Mouse (Mus musculus): ENCODE measurements around the gene Appl1. TPM values are rescaled to one million over a fixed set of nuclear protein-coding genes. Genes with fewer than 3 reads are reported as not detected.
A peak's percentile ranks its signal among the peaks of the same experiment; 100 is the strongest.

Gene Appl1
- polyA plus RNA-seq (2014; fragmentation: Nextera tagmentation; extraction: Ambion mirVana), result 42.5 and 45.9 TPM in 2 replicates

GRCm38 (mm10) chr14:26971106-26971789 is at the start of gene Appl1:
Gene Appl1, minus strand, starts transcription at chr14:26971232.
- no peak for ATAC-seq (replicated peaks; ENCODE audit: insufficient number of reproducible peaks, low FRiP score, low TSS enrichment, low read depth)
- H3K27me3 ChIP-seq (ENCODE audit: control insufficient read depth, insufficient read depth, low read length), result no peaks in the 10 kb centered on the region
- H3K36me3 ChIP-seq (replicated peaks; ENCODE audit: control insufficient read depth, insufficient read depth, low read depth, low read length), result no peaks in the 10 kb centered on the region
- 52% methylated on average over 10 of the region's 10 CpGs for WGBS
- peak within 1 kb of the TSS; percentile 57 for H3K4me2 ChIP-seq (ENCODE audit: low read depth, low read length)
- peak within 1 kb of the TSS; percentile 93 for H3K4me3 ChIP-seq (ENCODE audit: low read depth, low read length)
- DNase-seq (ENCODE audit: low spot score), result peak; percentile 23
- H3K9me3 ChIP-seq (replicated peaks; ENCODE audit: control insufficient read depth, low read length), result no peaks in the 10 kb centered on the region
- peak within 1 kb of the TSS; percentile 79 for H3K27ac ChIP-seq (replicated peaks; ENCODE audit: low read depth, low read length)
- H3K9ac ChIP-seq (replicated peaks; ENCODE audit: low read length), result peak within 1 kb of the TSS; percentile 92
- H3K4me1 ChIP-seq (ENCODE audit: control insufficient read depth, insufficient read depth, low read length), result no peaks in the 10 kb centered on the region

GRCm38 (mm10) chr14:27019850-27020249 is 48.8 kb upstream of the Appl1 start:
- H3K9ac ChIP-seq (replicated peaks; ENCODE audit: low read length), result no peak overlapping the region
- H3K36me3 ChIP-seq (replicated peaks; ENCODE audit: control insufficient read depth, insufficient read depth, low read depth, low read length), result no peaks in the 10 kb centered on the region
- DNase-seq (ENCODE audit: low spot score), result no peak
- no peaks in the 10 kb centered on the region for H3K9me3 ChIP-seq (replicated peaks; ENCODE audit: control insufficient read depth, low read length)
- no peak overlapping the region for H3K4me2 ChIP-seq (ENCODE audit: low read depth, low read length)
- no peak overlapping the region for H3K4me3 ChIP-seq (ENCODE audit: low read depth, low read length)
- H3K27ac ChIP-seq (replicated peaks; ENCODE audit: low read depth, low read length), result no peak overlapping the region
- 92% methylated on average over 14 of the region's 14 CpGs for WGBS
- H3K27me3 ChIP-seq (ENCODE audit: control insufficient read depth, insufficient read depth, low read length), result no peaks in the 10 kb centered on the region
- ATAC-seq (replicated peaks; ENCODE audit: insufficient number of reproducible peaks, low FRiP score, low TSS enrichment, low read depth), result no peak
- H3K4me1 ChIP-seq (ENCODE audit: control insufficient read depth, insufficient read depth, low read length), result no peaks in the 10 kb centered on the region

GRCm38 (mm10) chr14:27017936-27018335 is 46.9 kb upstream of the Appl1 start:
- H3K27me3 ChIP-seq (ENCODE audit: control insufficient read depth, insufficient read depth, low read length), result no peaks in the 10 kb centered on the region
- 90% methylated on average over 2 of the region's 2 CpGs for WGBS
- no peak overlapping the region for H3K9ac ChIP-seq (replicated peaks; ENCODE audit: low read length)
- H3K9me3 ChIP-seq (replicated peaks; ENCODE audit: control insufficient read depth, low read length), result no peaks in the 10 kb centered on the region
- no peaks in the 10 kb centered on the region for H3K36me3 ChIP-seq (replicated peaks; ENCODE audit: control insufficient read depth, insufficient read depth, low read depth, low read length)
- no peak overlapping the region for H3K27ac ChIP-seq (replicated peaks; ENCODE audit: low read depth, low read length)
- ATAC-seq (replicated peaks; ENCODE audit: insufficient number of reproducible peaks, low FRiP score, low TSS enrichment, low read depth) (no peak), DNase-seq (ENCODE audit: low spot score) (no peak)
- no peaks in the 10 kb centered on the region for H3K4me1 ChIP-seq (ENCODE audit: control insufficient read depth, insufficient read depth, low read length)
- H3K4me2 ChIP-seq (ENCODE audit: low read depth, low read length), result no peak overlapping the region
- no peak overlapping the region for H3K4me3 ChIP-seq (ENCODE audit: low read depth, low read length)

- no peak overlapping the region for H3K9ac ChIP-seq (replicated peaks; ENCODE audit: low read length)
- H3K27ac ChIP-seq (replicated peaks; ENCODE audit: low read depth, low read length), result no peak overlapping the region
- DNase-seq (ENCODE audit: low spot score), result no peak
- H3K4me1 ChIP-seq (ENCODE audit: control insufficient read depth, insufficient read depth, low read length), result no peaks in the 10 kb centered on the region
- WGBS, result 56% methylated on average over 4 of the region's 4 CpGs
- H3K4me3 ChIP-seq (ENCODE audit: low read depth, low read length), result no peak overlapping the region
- no peaks in the 10 kb centered on the region for H3K36me3 ChIP-seq (replicated peaks; ENCODE audit: control insufficient read depth, insufficient read depth, low read depth, low read length)
- H3K27me3 ChIP-seq (ENCODE audit: control insufficient read depth, insufficient read depth, low read length), result no peaks in the 10 kb centered on the region
- no peak for ATAC-seq (replicated peaks; ENCODE audit: insufficient number of reproducible peaks, low FRiP score, low TSS enrichment, low read depth)
- no peak overlapping the region for H3K4me2 ChIP-seq (ENCODE audit: low read depth, low read length)
- no peaks in the 10 kb centered on the region for H3K9me3 ChIP-seq (replicated peaks; ENCODE audit: control insufficient read depth, low read length)
Measured at GRCm38 (mm10) chr14:27013658-27014057, 42.6 kb upstream of the Appl1 start.

DNA sequence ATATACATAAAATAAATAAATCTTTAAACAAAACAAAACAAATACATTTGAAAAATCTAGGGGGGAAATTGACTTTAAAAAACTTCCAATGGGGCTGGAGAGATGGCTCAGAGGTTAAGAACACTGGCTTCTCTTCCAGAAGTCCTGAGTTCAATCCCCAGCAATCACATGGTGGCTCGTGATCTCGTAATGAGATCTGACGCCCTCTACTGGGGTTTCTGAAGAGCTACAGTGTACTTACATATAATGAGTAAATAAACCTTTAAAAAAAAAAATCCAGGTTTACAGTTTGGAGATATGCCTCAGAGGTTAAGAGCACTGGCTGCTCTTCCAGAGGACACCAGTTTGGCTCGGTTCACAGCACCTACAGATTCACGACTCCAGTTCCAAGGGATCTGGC is 40.5 kb upstream of the Appl1 start:
- Histone ChIP-seq H3K9me3 (replicated peaks; ENCODE audit: control insufficient read depth, low read length) (no peaks in the 10 kb centered on the region), H3K4me2 (ENCODE audit: low read depth, low read length) (no peak overlapping the region), H3K4me1 (ENCODE audit: control insufficient read depth, insufficient read depth, low read length) (no peaks in the 10 kb centered on the region), H3K4me3 (ENCODE audit: low read depth, low read length) (no peak overlapping the region), H3K27ac (replicated peaks; ENCODE audit: low read depth, low read length) (no peak overlapping the region), H3K36me3 (replicated peaks; ENCODE audit: control insufficient read depth, insufficient read depth, low read depth, low read length) (no peaks in the 10 kb centered on the region), H3K27me3 (ENCODE audit: control insufficient read depth, insufficient read depth, low read length) (no peaks in the 10 kb centered on the region), H3K9ac (replicated peaks; ENCODE audit: low read length) (no peak overlapping the region)
- ATAC-seq (replicated peaks; ENCODE audit: insufficient number of reproducible peaks, low FRiP score, low TSS enrichment, low read depth) (no peak), DNase-seq (ENCODE audit: low spot score) (no peak)
- 77% methylated on average over 5 of the region's 5 CpGs for WGBS

GRCm38 (mm10) chr14:27005937-27006336 is 34.9 kb upstream of the Appl1 start:
- ATAC-seq (replicated peaks; ENCODE audit: insufficient number of reproducible peaks, low FRiP score, low TSS enrichment, low read depth), result no peak
- no peak for DNase-seq (ENCODE audit: low spot score)
- no peak overlapping the region for H3K27ac ChIP-seq (replicated peaks; ENCODE audit: low read depth, low read length)
- H3K4me1 ChIP-seq (ENCODE audit: control insufficient read depth, insufficient read depth, low read length), result no peaks in the 10 kb centered on the region
- no peaks in the 10 kb centered on the region for H3K9me3 ChIP-seq (replicated peaks; ENCODE audit: control insufficient read depth, low read length)
- no peak overlapping the region for H3K4me2 ChIP-seq (ENCODE audit: low read depth, low read length)
- no peak overlapping the region for H3K9ac ChIP-seq (replicated peaks; ENCODE audit: low read length)
- H3K27me3 ChIP-seq (ENCODE audit: control insufficient read depth, insufficient read depth, low read length), result no peaks in the 10 kb centered on the region
- WGBS, result 29% methylated on average over 6 of the region's 6 CpGs
- H3K4me3 ChIP-seq (ENCODE audit: low read depth, low read length), result no peak overlapping the region
- no peaks in the 10 kb centered on the region for H3K36me3 ChIP-seq (replicated peaks; ENCODE audit: control insufficient read depth, insufficient read depth, low read depth, low read length)

DNA sequence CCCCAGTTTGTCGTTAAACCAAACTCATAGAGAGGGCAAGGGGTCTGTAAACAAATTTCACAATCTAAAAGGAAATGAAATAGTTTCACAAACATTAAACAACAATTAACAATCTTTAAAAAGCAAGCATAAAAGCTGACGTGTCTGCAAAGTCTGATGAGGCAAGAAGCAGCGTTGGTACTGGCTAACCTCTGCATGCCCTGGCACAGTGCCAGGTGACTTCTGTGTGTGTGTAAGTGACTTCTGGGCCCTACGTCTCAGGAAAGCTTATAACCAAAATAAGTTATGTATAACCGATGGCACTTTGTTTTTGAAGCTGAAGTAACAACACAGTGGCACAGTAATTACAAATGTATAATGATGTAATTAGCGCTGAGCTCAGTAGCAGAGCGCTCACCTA is 33.9 kb upstream of the Appl1 start:
- no peaks in the 10 kb centered on the region for H3K4me1 ChIP-seq (ENCODE audit: control insufficient read depth, insufficient read depth, low read length)
- ATAC-seq (replicated peaks; ENCODE audit: insufficient number of reproducible peaks, low FRiP score, low TSS enrichment, low read depth) (no peak), DNase-seq (ENCODE audit: low spot score) (no peak)
- H3K9me3 ChIP-seq (replicated peaks; ENCODE audit: control insufficient read depth, low read length), result no peaks in the 10 kb centered on the region
- WGBS, result 77% methylated on average over 7 of the region's 7 CpGs
- H3K36me3 ChIP-seq (replicated peaks; ENCODE audit: control insufficient read depth, insufficient read depth, low read depth, low read length), result no peaks in the 10 kb centered on the region
- H3K4me2 ChIP-seq (ENCODE audit: low read depth, low read length), result no peak overlapping the region
- H3K4me3 ChIP-seq (ENCODE audit: low read depth, low read length), result no peak overlapping the region
- no peak overlapping the region for H3K9ac ChIP-seq (replicated peaks; ENCODE audit: low read length)
- H3K27ac ChIP-seq (replicated peaks; ENCODE audit: low read depth, low read length), result no peak overlapping the region
- no peaks in the 10 kb centered on the region for H3K27me3 ChIP-seq (ENCODE audit: control insufficient read depth, insufficient read depth, low read length)

GRCm38 (mm10) chr14:27000386-27000785 is 29.4 kb upstream of the Appl1 start:
- no peaks in the 10 kb centered on the region for H3K9me3 ChIP-seq (replicated peaks; ENCODE audit: control insufficient read depth, low read length)
- no peak overlapping the region for H3K27ac ChIP-seq (replicated peaks; ENCODE audit: low read depth, low read length)
- peak; percentile 33 for DNase-seq (ENCODE audit: low spot score)
- no peaks in the 10 kb centered on the region for H3K4me1 ChIP-seq (ENCODE audit: control insufficient read depth, insufficient read depth, low read length)
- H3K9ac ChIP-seq (replicated peaks; ENCODE audit: low read length), result no peak overlapping the region
- H3K4me2 ChIP-seq (ENCODE audit: low read depth, low read length), result no peak overlapping the region
- H3K27me3 ChIP-seq (ENCODE audit: control insufficient read depth, insufficient read depth, low read length), result no peaks in the 10 kb centered on the region
- no peaks in the 10 kb centered on the region for H3K36me3 ChIP-seq (replicated peaks; ENCODE audit: control insufficient read depth, insufficient read depth, low read depth, low read length)
- ATAC-seq (replicated peaks; ENCODE audit: insufficient number of reproducible peaks, low FRiP score, low TSS enrichment, low read depth), result no peak
- no peak overlapping the region for H3K4me3 ChIP-seq (ENCODE audit: low read depth, low read length)
- 4% methylated on average over 11 of the region's 11 CpGs for WGBS
